Mouse (Mus musculus): ENCODE results near the gene Zc3h12c.

Gene Zc3h12c

DNA sequence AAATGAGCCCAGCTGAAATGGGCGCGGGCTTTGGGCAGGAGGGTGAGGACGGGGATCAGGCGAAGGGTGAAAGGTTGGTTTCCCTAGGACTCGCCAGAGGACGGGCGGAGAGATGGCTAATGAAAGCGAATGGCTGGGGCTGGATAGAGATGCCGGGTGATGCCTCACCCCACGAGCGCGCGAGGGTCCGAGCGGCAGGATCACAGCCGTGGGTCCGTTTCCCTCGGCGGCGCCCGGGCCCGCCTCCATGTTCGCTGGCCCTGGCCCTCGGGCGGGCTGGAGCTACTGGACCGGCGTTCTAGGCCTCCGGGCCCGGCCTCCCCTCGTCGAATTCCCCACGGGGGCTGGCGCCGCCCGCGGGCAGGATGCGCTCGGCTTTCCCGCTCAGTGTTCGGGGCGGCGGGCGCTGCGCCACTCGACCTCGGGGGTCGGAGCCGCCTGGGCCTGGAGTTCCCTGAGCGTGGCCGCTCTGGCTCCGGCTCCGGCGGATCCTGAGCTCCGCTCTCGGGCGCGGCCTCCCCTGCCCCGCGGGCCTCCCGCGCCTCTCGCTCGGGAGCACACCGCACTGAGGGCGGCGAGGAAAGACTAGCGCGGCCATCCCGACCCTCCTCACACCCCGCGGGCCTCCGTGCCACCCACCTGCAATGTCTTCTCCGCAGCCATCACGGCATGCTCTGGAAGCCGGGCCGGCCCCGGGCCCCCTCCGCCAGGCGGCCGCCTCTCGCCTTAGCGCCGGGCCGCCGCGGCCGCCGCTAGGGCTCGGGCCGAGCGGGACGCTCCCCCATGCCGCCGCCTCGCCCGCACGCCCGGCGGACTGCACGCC lies at the start of gene Zc3h12c:
Zc3h12c (minus strand) TSS at position 710 of the 823 bp plus-strand sequence.
- DNase-seq (ENCODE audit: low spot score): no peak

GRCm38 (mm10) chr9:52217636-52218035 lies 49.3 kb upstream of the Zc3h12c start:
- DNase-seq (ENCODE audit: low spot score): no peak

- no peak for DNase-seq (ENCODE audit: low spot score)
Observed at GRCm38 (mm10) chr9:52215291-52215690, 46.9 kb upstream of the Zc3h12c start.

- no peak for DNase-seq (ENCODE audit: low spot score)
Observed at GRCm38 (mm10) chr9:52212416-52212815, 44.0 kb upstream of the Zc3h12c start.

DNA sequence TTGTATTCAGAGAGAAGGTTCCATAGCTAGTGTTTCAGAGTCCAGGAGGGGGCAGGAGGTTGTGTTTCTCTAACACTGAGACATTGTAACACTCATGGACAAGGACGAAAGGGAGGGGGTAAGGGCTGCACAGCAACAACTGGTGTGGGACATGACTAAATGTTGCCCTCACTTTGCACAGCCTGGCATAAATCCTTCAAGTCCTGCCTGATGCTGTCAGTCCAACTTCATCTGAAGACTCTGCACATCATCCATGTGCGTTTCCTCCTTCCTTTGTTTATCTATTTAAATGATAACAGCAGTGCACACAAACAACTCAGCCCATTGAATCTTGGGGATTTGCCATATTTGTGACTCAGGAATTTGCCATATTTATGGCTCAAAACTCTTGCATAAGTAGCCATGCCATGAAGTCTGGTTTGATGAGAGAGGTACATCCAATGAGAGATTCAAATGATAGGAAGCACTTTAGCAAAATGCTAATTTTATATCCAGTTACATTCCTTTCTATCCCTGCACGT lies 40.2 kb upstream of the Zc3h12c start:
- no peak for DNase-seq (ENCODE audit: low spot score)

DNA sequence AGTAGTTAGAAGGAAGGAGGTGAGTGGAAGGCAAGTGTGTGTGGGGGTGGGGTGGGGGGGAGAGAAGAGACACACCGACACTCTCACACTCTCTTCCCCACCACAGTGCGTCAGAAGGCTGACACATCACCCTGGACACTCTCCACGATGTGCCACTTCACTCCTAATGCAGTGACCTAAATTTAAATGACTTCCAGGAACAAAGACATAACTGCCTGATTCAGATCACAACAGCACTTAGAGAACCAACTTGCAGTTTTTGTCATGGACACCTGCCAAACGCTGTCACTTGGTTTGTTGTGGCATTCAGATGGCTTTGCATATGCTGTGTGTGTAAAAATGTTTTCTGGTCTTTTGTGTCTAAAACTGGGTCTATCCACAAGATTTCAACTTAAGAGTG lies 34.8 kb upstream of the Zc3h12c start:
- DNase-seq (ENCODE audit: low spot score): no peak

DNA sequence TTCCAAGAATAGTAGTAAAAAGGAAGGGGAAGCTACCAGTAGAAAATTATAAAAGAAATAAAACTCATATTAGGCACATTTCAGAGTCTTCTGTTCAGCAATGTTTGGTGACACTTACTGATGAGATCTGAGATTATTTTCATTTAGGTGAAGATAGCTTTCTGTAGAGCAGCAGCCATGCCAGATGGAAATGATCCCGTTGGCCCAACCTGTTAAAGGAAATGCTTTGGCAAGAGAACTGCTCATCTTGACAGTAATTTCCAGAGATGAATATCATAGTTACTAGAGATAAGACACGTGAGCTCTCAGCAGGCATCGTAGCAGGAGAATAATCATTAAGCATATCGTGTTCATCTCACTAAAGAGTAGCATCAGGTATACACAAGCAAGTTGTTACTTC lies 31.9 kb upstream of the Zc3h12c start:
- no peak for DNase-seq (ENCODE audit: low spot score)

DNA sequence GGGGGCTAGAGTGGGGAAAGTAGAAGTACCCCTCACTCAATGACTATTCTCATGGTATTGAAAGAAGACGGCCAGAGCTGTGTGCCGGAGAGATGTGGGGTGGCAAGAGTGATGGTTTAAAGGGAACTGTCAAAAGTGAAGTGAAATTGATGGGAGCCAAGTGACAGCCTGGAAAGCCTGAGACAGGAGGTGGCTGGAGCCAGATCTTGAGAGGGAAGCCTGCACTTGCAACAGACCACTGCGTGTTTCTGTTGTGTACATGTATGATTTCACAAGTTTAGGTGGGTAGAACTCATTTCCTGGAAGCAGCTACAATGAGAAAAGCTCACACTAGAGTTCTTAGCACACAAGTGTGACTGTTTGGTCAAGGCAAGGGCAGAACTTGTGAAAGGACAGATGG lies 27.5 kb upstream of the Zc3h12c start:
- DNase-seq (ENCODE audit: low spot score): no peak

DNA sequence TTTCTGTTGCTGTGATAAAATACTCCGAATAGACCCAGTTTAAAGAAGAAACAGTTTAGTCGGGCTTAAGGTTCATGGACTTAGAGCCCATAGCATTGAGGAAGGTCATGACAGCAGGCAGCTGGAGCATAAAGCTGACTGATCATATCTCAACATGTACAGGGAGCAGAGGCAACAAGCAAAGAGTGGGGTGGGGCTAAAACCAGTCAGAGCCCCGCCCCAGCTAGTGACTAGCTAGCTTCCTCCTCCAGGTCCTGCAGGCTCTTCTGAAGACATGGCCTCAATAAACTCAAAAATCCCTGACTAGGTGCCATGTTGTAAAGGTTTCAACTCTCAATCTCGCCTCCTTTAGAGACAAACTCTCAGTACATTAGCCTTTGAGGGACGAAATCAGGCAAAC lies 25.5 kb upstream of the Zc3h12c start:
- DNase-seq (ENCODE audit: low spot score): no peak

GRCm38 (mm10) chr9:52190907-52191306 lies 22.5 kb upstream of the Zc3h12c start:
- no peak for DNase-seq (ENCODE audit: low spot score)

DNA sequence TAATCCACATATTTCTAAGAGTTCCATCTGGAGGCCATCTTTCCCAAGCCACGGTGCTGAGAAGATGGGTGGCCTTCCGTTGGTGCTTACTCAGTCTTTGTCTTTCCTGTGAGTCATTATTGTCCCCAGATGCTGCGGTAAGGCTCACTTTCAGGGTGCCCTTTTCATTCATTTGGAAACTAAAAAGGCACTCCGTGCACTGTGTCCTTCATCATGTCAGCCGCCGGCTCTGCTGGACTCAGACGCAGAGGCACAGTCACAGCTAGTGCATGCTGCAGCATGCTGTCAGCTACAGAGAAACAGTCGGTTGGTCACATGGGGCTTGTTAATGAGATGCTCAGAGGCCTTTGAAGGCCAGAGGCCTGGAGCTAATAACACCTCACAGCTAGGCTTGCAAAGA lies 19.7 kb upstream of the Zc3h12c start:
- no peak for DNase-seq (ENCODE audit: low spot score)

- no peak for DNase-seq (ENCODE audit: low spot score)
Observed at GRCm38 (mm10) chr9:52186296-52186941, 18.0 kb upstream of the Zc3h12c start.

DNA sequence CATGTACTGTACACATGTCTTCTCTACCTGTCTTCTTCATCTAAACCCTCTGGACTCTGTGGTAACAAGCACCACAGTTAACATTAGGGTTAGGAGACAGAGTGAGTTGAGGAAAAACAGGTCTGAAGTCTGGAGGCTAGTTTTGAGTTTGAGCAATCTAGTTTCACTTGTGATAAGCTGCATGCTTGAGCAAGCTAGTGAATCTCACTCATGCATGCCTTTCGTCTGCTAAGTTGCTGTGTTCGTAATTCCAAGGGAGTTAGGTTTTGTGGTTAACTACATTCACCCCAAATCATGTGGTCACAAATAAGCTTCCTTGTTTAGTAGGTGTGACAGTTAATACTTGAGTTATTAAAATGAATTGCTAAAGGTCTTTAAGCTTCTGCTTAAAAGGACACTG lies 13.0 kb upstream of the Zc3h12c start:
- DNase-seq (ENCODE audit: low spot score): no peak

DNA sequence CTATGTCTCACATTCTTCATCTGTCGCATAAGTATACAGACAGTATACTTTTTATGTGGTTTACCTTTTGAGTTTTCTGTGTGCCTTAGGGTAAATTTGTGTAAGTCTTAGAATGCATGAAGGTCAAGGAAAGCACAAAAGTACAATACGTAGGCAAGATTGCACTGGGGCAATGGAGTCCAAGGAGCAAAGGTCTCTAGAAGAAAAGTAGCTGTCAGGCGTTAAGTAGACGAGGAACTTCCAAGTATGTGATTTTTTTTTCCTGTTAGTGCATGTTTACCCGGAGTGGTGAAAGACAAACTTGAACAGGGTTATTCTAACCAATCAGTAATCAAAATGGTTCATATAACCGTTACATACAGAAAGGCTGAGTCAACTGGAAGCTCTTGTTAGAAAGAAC lies 12.5 kb upstream of the Zc3h12c start:
- DNase-seq (ENCODE audit: low spot score): no peak

GRCm38 (mm10) chr9:52175257-52175859 lies 7.0 kb upstream of the Zc3h12c start:
- DNase-seq (ENCODE audit: low spot score): no peak

GRCm38 (mm10) chr9:52174671-52175111 lies 6.3 kb upstream of the Zc3h12c start:
- no peak for DNase-seq (ENCODE audit: low spot score)

DNA sequence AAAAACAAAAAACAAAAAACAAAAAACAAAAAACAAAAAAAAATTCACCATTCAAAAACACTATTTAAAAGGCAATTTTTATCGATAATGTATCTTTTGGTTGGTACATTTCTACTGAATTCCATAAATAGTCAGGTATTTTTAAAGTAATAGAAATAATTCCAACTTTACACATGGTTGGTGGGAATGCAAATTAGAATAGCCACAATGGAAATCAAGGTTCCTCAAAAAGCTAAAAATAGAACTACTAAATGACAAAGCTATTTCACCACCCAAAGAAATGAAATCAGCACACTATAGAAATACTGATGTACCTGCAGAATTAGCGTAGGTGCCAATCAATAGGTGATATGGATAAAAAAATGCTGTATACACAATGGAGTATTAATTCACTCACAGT lies 5.6 kb upstream of the Zc3h12c start:
- DNase-seq (ENCODE audit: low spot score): no peak

DNA sequence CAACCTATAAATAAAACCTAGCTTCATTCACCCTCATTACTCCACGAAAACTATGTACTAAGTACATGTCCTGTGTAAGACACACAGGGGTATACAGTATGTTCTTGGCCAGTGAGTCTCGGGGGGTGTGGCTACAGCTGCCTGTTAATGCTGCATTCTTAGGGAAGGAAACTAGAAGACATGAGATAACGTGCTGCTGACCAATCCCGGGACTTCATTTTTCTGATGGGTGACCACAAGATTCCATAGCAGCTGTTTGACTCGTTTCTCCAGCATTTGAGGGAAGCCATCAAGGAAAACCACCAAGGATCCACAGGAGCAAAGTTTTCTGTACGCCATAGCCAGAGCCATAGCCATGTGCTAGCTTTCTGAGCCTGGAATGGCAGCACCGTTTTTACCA lies 4.2 kb upstream of the Zc3h12c start:
- DNase-seq (ENCODE audit: low spot score): no peak

DNA sequence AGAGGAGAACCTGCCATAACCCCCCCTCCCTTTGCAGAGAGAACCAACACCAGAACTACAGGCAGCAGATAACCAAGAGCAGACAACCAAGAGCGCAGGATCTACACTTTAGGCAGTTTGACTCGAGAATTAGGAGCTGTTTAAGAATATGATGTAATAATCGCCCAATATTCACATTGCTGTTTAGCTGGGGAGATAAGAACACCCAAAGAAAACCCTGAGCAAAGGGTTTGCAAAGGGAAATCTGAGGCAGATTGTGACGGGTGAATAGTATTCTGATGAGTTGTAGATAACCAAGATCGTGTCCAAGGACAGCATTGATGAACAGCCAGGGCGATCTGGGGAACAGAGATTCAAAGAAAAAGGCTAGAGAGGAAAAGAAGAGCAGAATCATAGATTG lies 2.3 kb upstream of the Zc3h12c start:
- no peak for DNase-seq (ENCODE audit: low spot score)

DNA sequence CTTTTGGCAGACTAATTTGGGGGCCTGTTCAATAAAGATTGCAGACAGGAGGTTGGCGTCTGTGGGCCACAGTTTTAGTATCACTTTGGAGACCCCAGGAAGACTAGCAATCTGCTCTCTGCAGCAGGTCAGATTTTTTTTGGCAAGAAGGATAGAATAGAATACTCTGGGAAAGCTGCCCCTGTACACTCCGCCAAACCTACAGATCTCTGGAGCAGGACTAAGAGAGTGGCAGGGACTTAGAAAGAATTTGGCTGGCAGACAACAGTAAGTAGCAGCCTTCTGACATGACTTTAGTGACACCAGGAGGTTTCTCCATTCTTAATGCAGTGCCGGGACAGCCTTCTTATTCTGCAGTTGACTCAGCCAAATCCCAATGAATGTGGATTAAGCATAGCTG lies 1.8 kb upstream of the Zc3h12c start:
- DNase-seq (ENCODE audit: low spot score): no peak

DNA sequence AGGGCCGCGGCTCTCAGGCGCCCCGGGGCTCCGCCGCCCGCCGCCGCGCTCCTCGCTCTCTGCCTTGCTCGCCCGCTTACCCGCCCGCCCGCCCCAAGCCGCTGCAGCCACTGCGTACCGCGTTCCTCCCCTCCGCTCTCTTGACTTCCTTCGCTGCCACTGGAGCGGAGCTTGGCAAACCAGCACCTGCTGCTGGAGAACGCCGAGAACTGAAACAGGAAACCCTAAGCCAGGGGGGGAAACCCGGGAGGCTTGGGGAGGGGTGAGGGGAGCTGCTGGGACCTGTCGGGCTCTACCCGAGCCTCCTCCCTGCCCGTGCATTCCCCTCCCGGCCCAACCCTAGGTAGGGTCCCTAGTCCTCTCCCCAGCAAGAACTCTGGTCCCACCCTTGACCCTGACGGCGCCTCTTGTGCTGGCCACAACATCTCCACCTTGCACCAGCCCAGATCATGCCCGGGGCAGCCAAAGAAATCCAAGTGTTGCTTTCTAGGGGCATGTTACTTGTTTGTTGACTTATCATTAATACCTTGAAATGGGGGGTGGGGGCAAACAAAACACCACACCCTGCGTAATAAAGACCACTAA lies 406 bp upstream of the Zc3h12c start:
- peak; percentile 40 for DNase-seq (ENCODE audit: low spot score)

- DNase-seq (ENCODE audit: low spot score): no peak
Observed at GRCm38 (mm10) chr9:52167506-52167862, 888 bp downstream of the Zc3h12c start.

- DNase-seq (ENCODE audit: low spot score): no peak
Observed at GRCm38 (mm10) chr9:52167084-52167483, 1.3 kb downstream of the Zc3h12c start.

All from urinary bladder, postnatal 10 days (tissue).